Mouse (Mus musculus) megakaryocyte progenitor cell, adult 5-6 weeks (primary cell): ENCODE data around the gene Ndufa4l2. TPM values are rescaled to one million over a fixed set of nuclear protein-coding genes. Genes with fewer than 3 reads are reported as not detected.

ENCODE experiments used
- ATAC-seq: replicated peaks from 2 replicates; pipeline ENCODE4 v1.8.0; 2016; ENCODE audit warnings: mild to moderate bottlenecking, moderate TSS enrichment, inconsistent platforms; ENCODE audit not compliant: poor library complexity
- total RNA-seq, 2 experiments: library from RNA; stranded (forward) in 1 of 2; stranded (reverse) in 1 of 2; fragments of 157-497, 149-512 nt in 1 of 2; fragments of 200-1000 nt in 1 of 2; gene quantifications; 2 replicates each; pipeline versions ENCODE4 v1.2.3 to v1.2.4; 2015 to 2017

Gene Ndufa4l2
- total RNA-seq (2015) (not detected in 2 replicates), total RNA-seq (2017) (not detected in 2 replicates)

- no peak for ATAC-seq
Measured at GRCm38 (mm10) chr10:127514764-127515163, at the start of gene Ndufa4l2. Ndufa4l2 (plus strand) TSS chr10:127514967.

- ATAC-seq, result peak; percentile 83
Measured at GRCm38 (mm10) chr10:127471281-127471988, 43.3 kb upstream of the Ndufa4l2 start.

GRCm38 (mm10) chr10:127472722-127473121 is 42.0 kb upstream of the Ndufa4l2 start:
- no peak for ATAC-seq

- ATAC-seq, result no peak
Measured at GRCm38 (mm10) chr10:127475175-127475574, 39.6 kb upstream of the Ndufa4l2 start.

GRCm38 (mm10) chr10:127476541-127476940 is 38.2 kb upstream of the Ndufa4l2 start:
- no peak for ATAC-seq

- no peak for ATAC-seq
Measured at GRCm38 (mm10) chr10:127477301-127477700, 37.5 kb upstream of the Ndufa4l2 start.

- peak; percentile 42; the same call in 1 of the 2 replicates for ATAC-seq
Measured at GRCm38 (mm10) chr10:127479131-127479530, 35.6 kb upstream of the Ndufa4l2 start.

- ATAC-seq, result peak; percentile 82
Measured at GRCm38 (mm10) chr10:127480833-127481813, 33.6 kb upstream of the Ndufa4l2 start.

- ATAC-seq, result no peak
Measured at GRCm38 (mm10) chr10:127485235-127485634, 29.5 kb upstream of the Ndufa4l2 start.

- no peak for ATAC-seq
Measured at GRCm38 (mm10) chr10:127488856-127489255, 25.9 kb upstream of the Ndufa4l2 start.

- ATAC-seq, result no peak
Measured at GRCm38 (mm10) chr10:127490160-127491127, 24.3 kb upstream of the Ndufa4l2 start.

GRCm38 (mm10) chr10:127491128-127491512 is 23.6 kb upstream of the Ndufa4l2 start:
- no peak for ATAC-seq

- ATAC-seq, result no peak
Measured at GRCm38 (mm10) chr10:127492118-127492517, 22.6 kb upstream of the Ndufa4l2 start.

GRCm38 (mm10) chr10:127496156-127496555 is 18.6 kb upstream of the Ndufa4l2 start:
- no peak for ATAC-seq

- no peak for ATAC-seq
Measured at GRCm38 (mm10) chr10:127499516-127499915, 15.3 kb upstream of the Ndufa4l2 start.

GRCm38 (mm10) chr10:127500042-127500441 is 14.7 kb upstream of the Ndufa4l2 start:
- ATAC-seq, result no peak

- ATAC-seq, result no peak
Measured at GRCm38 (mm10) chr10:127500894-127501893, 13.6 kb upstream of the Ndufa4l2 start, which contains the start of gene Stac3. Stac3 (plus strand) TSS chr10:127501686.

GRCm38 (mm10) chr10:127508239-127508638 is 6.5 kb upstream of the Ndufa4l2 start:
- ATAC-seq, result peak; percentile 62
